Mouse (Mus musculus) heart, embryonic 14.5 days (tissue): ENCODE data around the gene Glrx. TPM values are rescaled to one million over a fixed set of nuclear protein-coding genes. Genes with fewer than 3 reads are reported as not detected.

Experiments
- ATAC-seq: fragments of 200-750 bp; cut with Nextera tagmentation; 2 replicates; pipeline ENCODE4 v1.8.0; 2017; ENCODE audit warnings: low read depth, moderate TSS enrichment; ENCODE audit not compliant: insufficient number of reproducible peaks, insufficient read depth, low FRiP score
- H3K27ac ChIP-seq, 2 experiments: fragments of 200-500 bp in 1 of 2; fragments of 300-500 bp in 1 of 2; sonication (generic) in 1 of 2; replicated peaks in 1 of 2; 2 replicates each; pipeline ENCODE4 v1.5.1; 2012 to 2014; ENCODE audit warnings: low read depth in 2 of 2, low read length in 2 of 2, control low read depth in 1 of 2, mild to moderate bottlenecking in 1 of 2, mixed read lengths in 1 of 2; ENCODE audit not compliant: control insufficient read depth in 1 of 2, insufficient read depth in 1 of 2
- H3K27me3 ChIP-seq: fragments of 300-500 bp; sonication (generic); 2 replicates; pipeline ENCODE4 v1.6.1; 2014; ENCODE audit warnings: mild to moderate bottlenecking, low read length, control low read depth; ENCODE audit not compliant: control insufficient read depth, insufficient read depth
- H3K36me3 ChIP-seq: fragments of 300-500 bp; sonication (generic); 2 replicates; pipeline ENCODE4 v1.6.1; 2014; ENCODE audit warnings: mild to moderate bottlenecking, control low read depth, low read length, mixed read lengths; ENCODE audit not compliant: control insufficient read depth, insufficient read depth
- H3K4me1 ChIP-seq, 2 experiments: fragments of 200-500 bp in 1 of 2; fragments of 300-500 bp in 1 of 2; sonication (generic) in 1 of 2; 2 replicates each; pipeline ENCODE4 v1.6.1; 2012 to 2014; ENCODE audit warnings: low read length in 2 of 2, control low read depth in 1 of 2, mixed read lengths in 1 of 2; ENCODE audit not compliant: control insufficient read depth in 2 of 2, insufficient read depth in 2 of 2
- H3K4me2 ChIP-seq: fragments of 300-500 bp; sonication (generic); 2 replicates; pipeline ENCODE4 v1.6.1; 2014; ENCODE audit warnings: mild to moderate bottlenecking, low read length
- H3K4me3 ChIP-seq, 2 experiments: fragments of 200-500 bp in 1 of 2; fragments of 300-500 bp in 1 of 2; sonication (generic) in 1 of 2; 2 replicates each; pipeline ENCODE4 v1.5.1; 2012 to 2014; ENCODE audit warnings: low read length in 2 of 2, mild to moderate bottlenecking in 2 of 2, control low read depth in 1 of 2, low read depth in 1 of 2, moderate library complexity in 1 of 2; ENCODE audit not compliant: control insufficient read depth in 1 of 2, insufficient read depth in 1 of 2
- H3K9ac ChIP-seq: fragments of 300-500 bp; sonication (generic); 2 replicates; pipeline ENCODE4 v1.6.1; 2014; ENCODE audit warnings: mild to moderate bottlenecking, low read length
- H3K9me3 ChIP-seq: fragments of 300-500 bp; sonication (generic); 2 replicates; pipeline ENCODE4 v1.6.1; 2016; ENCODE audit warnings: low read length, control low read depth; ENCODE audit not compliant: control insufficient read depth
- WGBS: fragments of 180-500 bp; shearing (Covaris S2); extraction: QIAGEN DNeasy Blood & Tissue Kit; methylation state at CpG from one replicate; pipeline ENCODE4 v1.1.7; 2014; 5-methylcytosine and 5-hydroxymethylcytosine counted together
- polyA plus RNA-seq: library from polyadenylated mRNA; unstranded; fragments of >200 nt; fragmentation: Nextera tagmentation; extraction: Ambion mirVana; gene quantifications from 2 replicates; pipeline ENCODE4 v1.2.1, GENCODE M21; 2014

The Glrx gene
- polyA plus RNA-seq, 1 experiment from 2014 or later = 143 TPM

- peaks cover 68% of the 10 kb centered on the region for H3K36me3 ChIP-seq
- no peaks in the 10 kb centered on the region for H3K27me3 ChIP-seq
- no peak overlapping the region for H3K4me3 ChIP-seq
- peaks cover 0 to 5% of the 10 kb centered on the region in 2 experiments; a peak in 1 of 4 replicates for H3K4me1 ChIP-seq
- H3K27ac ChIP-seq = no peak overlapping the region
- H3K9ac ChIP-seq = no peak overlapping the region
- no peaks in the 10 kb centered on the region for H3K9me3 ChIP-seq
- no peak overlapping the region for H3K4me2 ChIP-seq
- no peak for ATAC-seq
- 83% methylated on average over 6 of the region's 6 CpGs for WGBS
Observed at GRCm38 (mm10) chr13:75876592-75876991, 36.9 kb downstream of the Glrx start.

GRCm38 (mm10) chr13:75877907-75878306 is 38.2 kb downstream of the Glrx start:
- H3K4me3 ChIP-seq = no peak overlapping the region
- peaks cover 64% of the 10 kb centered on the region for H3K36me3 ChIP-seq
- H3K27me3 ChIP-seq = no peaks in the 10 kb centered on the region
- H3K9me3 ChIP-seq = no peaks in the 10 kb centered on the region
- peaks cover 0 to 5% of the 10 kb centered on the region in 2 experiments; a peak in 1 of 4 replicates for H3K4me1 ChIP-seq
- no peak overlapping the region for H3K9ac ChIP-seq
- no peak overlapping the region for H3K4me2 ChIP-seq
- ATAC-seq = no peak
- no peak overlapping the region for H3K27ac ChIP-seq

GRCm38 (mm10) chr13:75879756-75880155 is 40.1 kb downstream of the Glrx start:
- no peak for ATAC-seq
- no peak overlapping the region for H3K4me3 ChIP-seq
- H3K36me3 ChIP-seq = peaks cover 51% of the 10 kb centered on the region
- 88% methylated on average over 3 of the region's 3 CpGs for WGBS
- H3K27ac ChIP-seq = no peak overlapping the region
- H3K4me2 ChIP-seq = no peak overlapping the region
- no peaks in the 10 kb centered on the region for H3K27me3 ChIP-seq
- H3K9me3 ChIP-seq = no peaks in the 10 kb centered on the region
- peaks cover 2 to 9% of the 10 kb centered on the region in 2 experiments; a peak in 2 of 4 replicates for H3K4me1 ChIP-seq
- no peak overlapping the region for H3K9ac ChIP-seq

- WGBS = 84% methylated on average over 2 of the region's 2 CpGs
- H3K27ac ChIP-seq = no peak overlapping the region
- H3K9ac ChIP-seq = no peak overlapping the region
- no peak for ATAC-seq
- no peaks in the 10 kb centered on the region for H3K9me3 ChIP-seq
- H3K4me3 ChIP-seq = no peak overlapping the region
- H3K27me3 ChIP-seq = no peaks in the 10 kb centered on the region
- no peak overlapping the region for H3K4me2 ChIP-seq
- peaks cover 2 to 6% of the 10 kb centered on the region in 2 experiments; a peak in 2 of 4 replicates for H3K4me1 ChIP-seq
- H3K36me3 ChIP-seq = peaks cover 49% of the 10 kb centered on the region
Observed at GRCm38 (mm10) chr13:75880501-75880900, 40.8 kb downstream of the Glrx start.

GRCm38 (mm10) chr13:75883792-75884191 is 44.1 kb downstream of the Glrx start:
- Histone ChIP-seq H3K27ac (peak overlapping the region; percentile 85 to 90), H3K4me2 (no peak overlapping the region), H3K4me1 (peaks cover 2 to 6% of the 10 kb centered on the region in 2 experiments; a peak in 2 of 4 replicates), H3K27me3 (no peaks in the 10 kb centered on the region), H3K4me3 (no peak overlapping the region), H3K9ac (no peak overlapping the region), H3K36me3 (peaks cover 27% of the 10 kb centered on the region), H3K9me3 (0 out of 2 replicates have a peak, but pooled peaks cover 2% of the 10 kb centered on the region)
- 30% methylated on average over 3 of the region's 3 CpGs for WGBS
- ATAC-seq = peak; percentile 69

- 94% methylated on average over 4 of the region's 4 CpGs for WGBS
- H3K27ac ChIP-seq = no peak overlapping the region
Observed at GRCm38 (mm10) chr13:75891868-75892267, 52.2 kb downstream of the Glrx start.

GRCm38 (mm10) chr13:75892291-75892690 is 52.6 kb downstream of the Glrx start:
- no peak for ATAC-seq
- peaks cover 42% of the 10 kb centered on the region for H3K36me3 ChIP-seq
- no peaks in the 10 kb centered on the region for H3K4me1 ChIP-seq
- no peak overlapping the region for H3K27ac ChIP-seq
- no peak overlapping the region for H3K4me2 ChIP-seq
- no peaks in the 10 kb centered on the region for H3K27me3 ChIP-seq
- H3K9ac ChIP-seq = no peak overlapping the region
- H3K9me3 ChIP-seq = no peaks in the 10 kb centered on the region
- no peak overlapping the region for H3K4me3 ChIP-seq
- WGBS = 69% methylated on average over 3 of the region's 3 CpGs

More at GRCm38 (mm10) chr13:75891868-75892267, 52.2 kb downstream of the Glrx start:
- Histone ChIP-seq H3K36me3 (peaks cover 42% of the 10 kb centered on the region), H3K27me3 (no peaks in the 10 kb centered on the region), H3K4me1 (no peaks in the 10 kb centered on the region), H3K4me3 (no peak overlapping the region), H3K4me2 (no peak overlapping the region), H3K9me3 (no peaks in the 10 kb centered on the region), H3K9ac (no peak overlapping the region)
- no peak for ATAC-seq

- Histone ChIP-seq H3K9me3 (no peaks in the 10 kb centered on the region), H3K27me3 (no peaks in the 10 kb centered on the region), H3K4me2 (no peak overlapping the region), H3K9ac (no peak overlapping the region), H3K36me3 (peaks cover 42% of the 10 kb centered on the region), H3K27ac (no peak overlapping the region), H3K4me3 (no peak overlapping the region), H3K4me1 (no peaks in the 10 kb centered on the region)
- no peak for ATAC-seq
- WGBS = 77% methylated on average over 6 of the region's 6 CpGs
Observed at GRCm38 (mm10) chr13:75892876-75893275, 53.2 kb downstream of the Glrx start.
